Mouse (Mus musculus) brain, embryonic 14.5 days (tissue): ENCODE measurements around the gene Itpr1. TPM values are rescaled to one million over a fixed set of nuclear protein-coding genes. Genes with fewer than 3 reads are reported as not detected.

ENCODE experiments used
- DNase-seq: peaks from one replicate; pipeline ENCODE4 v3.0.0-alpha.2; 2011; ENCODE audit warnings: low read depth
- CTCF ChIP-seq: fragments of 200-500 bp; IDR thresholded peaks from 2 replicates; pipeline ENCODE4 v1.5.1; 2012; ENCODE audit warnings: inconsistent platforms, mild to moderate bottlenecking, moderate library complexity, borderline replicate concordance; ENCODE audit not compliant: insufficient read depth, insufficient read length; ENCODE audit errors: extremely low read depth
- POLR2A ChIP-seq: fragments of 200-500 bp; IDR thresholded peaks from 2 replicates; pipeline ENCODE4 v1.6.1; 2012; ENCODE audit warnings: mild to moderate bottlenecking, inconsistent platforms, borderline replicate concordance; ENCODE audit not compliant: poor library complexity, insufficient read depth, insufficient read length, severe bottlenecking; ENCODE audit errors: extremely low read depth
- polyA plus RNA-seq: library from polyadenylated mRNA; depleted of rRNA; stranded (reverse); fragments of >200 nt; gene quantifications from 2 replicates; pipeline ENCODE4 v1.2.3, GENCODE M21; 2012

Gene Itpr1
- polyA plus RNA-seq, 1 experiment = 9.9 TPM

- no peak for DNase-seq
- no peak for TF ChIP-seq POLR2A
- no peak for TF ChIP-seq CTCF
Observed at GRCm38 (mm10) chr6:108258631-108259030, 45.7 kb downstream of the Itpr1 start.

DNA sequence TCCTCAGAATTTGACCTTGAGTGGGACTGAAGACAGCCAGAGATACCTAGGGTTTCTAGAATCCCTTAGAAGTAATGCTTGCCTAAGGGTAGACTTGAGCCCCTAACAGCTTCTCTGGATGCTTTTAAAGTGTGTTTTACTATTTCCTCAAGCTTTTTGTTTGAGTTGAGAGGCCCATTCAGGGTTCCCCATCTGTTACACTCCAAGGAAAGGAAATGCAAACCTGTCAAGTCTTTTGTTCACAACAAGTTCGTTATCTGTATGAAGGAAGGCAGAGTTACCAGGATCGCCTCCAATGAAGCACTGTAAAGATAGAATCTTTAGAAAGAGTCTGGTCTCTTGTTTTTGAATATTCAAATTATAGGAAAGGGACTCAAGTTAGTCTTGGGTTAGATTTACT, 46.8 kb downstream of the Itpr1 start:
- DNase-seq = peak; percentile 58
- TF ChIP-seq CTCF (no peak), POLR2A (no peak)

- DNase-seq = no peak
- TF ChIP-seq CTCF (no peak), POLR2A (no peak)
Observed at GRCm38 (mm10) chr6:108261506-108261905, 48.6 kb downstream of the Itpr1 start.

- DNase-seq = no peak
- TF ChIP-seq POLR2A (no peak), CTCF (no peak)
Observed at GRCm38 (mm10) chr6:108264164-108264563, 51.3 kb downstream of the Itpr1 start.

- peak; percentile 24 for DNase-seq
- TF ChIP-seq CTCF (no peak), POLR2A (no peak)
Observed at GRCm38 (mm10) chr6:108273451-108273850, 60.6 kb downstream of the Itpr1 start.

- DNase-seq = peak; percentile 70
- no peak for TF ChIP-seq CTCF
- TF ChIP-seq POLR2A = no peak
Observed at GRCm38 (mm10) chr6:108274364-108275084, 61.6 kb downstream of the Itpr1 start.

DNA sequence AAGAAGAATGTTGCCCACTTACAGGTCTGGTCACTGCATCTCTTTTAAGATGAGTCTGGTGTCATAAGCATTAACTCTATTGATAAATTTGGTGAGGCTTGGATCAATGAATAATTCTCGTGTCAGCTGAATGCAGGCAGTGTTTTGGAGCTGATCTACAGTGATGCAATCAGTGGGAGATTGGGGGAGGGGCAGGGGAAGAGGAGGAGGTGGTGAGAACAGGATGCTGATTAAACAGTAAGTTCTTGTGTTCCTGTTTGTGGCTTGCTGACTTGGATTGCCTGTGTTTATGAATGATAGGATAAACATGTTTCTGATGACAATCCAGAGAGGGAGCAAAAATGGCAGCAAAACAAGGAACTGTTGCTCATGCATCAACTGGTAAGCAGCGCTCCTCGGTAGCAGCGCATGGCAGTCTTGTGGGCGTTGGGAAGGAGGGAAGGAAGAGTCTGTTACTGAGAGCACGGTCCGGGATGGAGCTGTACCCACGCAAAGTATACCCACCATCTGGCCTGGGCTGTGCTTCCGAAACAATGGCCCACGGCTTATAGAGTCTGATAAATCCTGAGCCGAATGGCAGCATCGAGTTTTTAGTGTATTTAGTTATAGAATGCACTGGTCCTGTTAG, 64.1 kb downstream of the Itpr1 start:
- DNase-seq = no peak

DNA sequence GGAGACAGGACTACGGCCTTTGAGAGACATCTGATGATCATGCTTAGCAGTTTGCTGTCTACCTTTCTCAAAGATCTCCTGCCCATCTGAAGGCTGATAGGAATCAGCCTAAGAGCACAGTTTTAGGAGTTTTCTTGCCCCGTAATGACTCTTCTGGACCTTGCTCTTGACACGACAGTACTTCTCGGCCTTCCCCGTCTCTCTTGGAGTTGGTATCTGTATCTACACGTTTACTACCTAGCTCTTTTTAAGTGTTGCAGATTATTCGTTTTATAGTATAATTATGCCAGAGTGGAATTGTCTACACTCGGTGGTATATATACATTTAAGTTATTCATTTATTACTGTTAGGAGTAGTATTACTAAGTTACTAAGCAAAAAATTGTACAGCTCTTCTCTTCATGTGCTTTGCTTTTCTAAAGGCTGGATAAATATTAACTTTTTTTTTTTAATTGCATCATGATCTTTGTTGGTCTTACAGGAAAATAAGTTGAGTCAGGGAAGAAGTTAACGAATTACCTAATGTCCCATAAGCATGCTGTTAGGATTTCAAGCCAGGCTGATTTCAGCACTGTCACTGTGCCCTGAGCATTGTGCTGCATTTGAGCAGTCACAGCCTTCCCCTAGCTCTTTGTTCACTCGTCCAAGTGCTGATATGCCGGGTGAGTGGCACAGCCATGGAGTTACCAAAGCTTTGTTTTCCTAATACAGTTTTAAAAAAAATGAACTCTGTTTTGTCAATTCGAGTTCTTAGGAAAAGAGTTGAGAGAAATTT, 64.9 kb downstream of the Itpr1 start:
- DNase-seq = no peak

More for the DNA sequence above, 64.1 kb downstream of the Itpr1 start:
- no peak for TF ChIP-seq CTCF
- no peak for TF ChIP-seq POLR2A

GRCm38 (mm10) chr6:108278826-108279630, 66.1 kb downstream of the Itpr1 start:
- no peak for TF ChIP-seq POLR2A
- TF ChIP-seq CTCF = no peak
- no peak for DNase-seq

More for the DNA sequence above, 64.9 kb downstream of the Itpr1 start:
- TF ChIP-seq POLR2A (no peak), CTCF (no peak)

DNA sequence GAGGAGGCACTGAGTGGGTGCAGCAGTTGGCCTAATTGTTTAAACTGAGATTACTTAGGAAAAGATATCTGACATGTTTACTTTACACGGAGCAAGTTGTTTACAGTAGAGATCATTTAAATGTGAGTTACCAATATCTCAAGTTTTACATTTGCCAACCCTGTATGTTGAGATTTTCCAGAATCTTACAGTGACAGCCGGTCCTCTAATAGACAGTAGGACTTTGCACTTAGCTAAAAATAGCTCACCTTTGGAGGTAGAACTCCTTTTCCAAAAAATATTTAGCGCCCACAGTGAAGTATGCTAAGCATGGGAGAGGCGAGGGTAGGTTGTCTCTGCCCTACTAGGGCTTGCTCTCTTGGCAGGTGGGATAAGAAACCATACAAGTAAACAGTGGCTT, 69.2 kb downstream of the Itpr1 start:
- TF ChIP-seq CTCF (no peak), POLR2A (no peak)
- no peak for DNase-seq
